Mouse (Mus musculus): ENCODE measurements around the gene AC129217.1. TPM values are rescaled to one million over a fixed set of nuclear protein-coding genes. Genes with fewer than 3 reads are reported as not detected.

The AC129217.1 gene
- 0.10 TPM in 1 of 2 replicates, not detected in the other for polyA plus RNA-seq (2012)

DNA sequence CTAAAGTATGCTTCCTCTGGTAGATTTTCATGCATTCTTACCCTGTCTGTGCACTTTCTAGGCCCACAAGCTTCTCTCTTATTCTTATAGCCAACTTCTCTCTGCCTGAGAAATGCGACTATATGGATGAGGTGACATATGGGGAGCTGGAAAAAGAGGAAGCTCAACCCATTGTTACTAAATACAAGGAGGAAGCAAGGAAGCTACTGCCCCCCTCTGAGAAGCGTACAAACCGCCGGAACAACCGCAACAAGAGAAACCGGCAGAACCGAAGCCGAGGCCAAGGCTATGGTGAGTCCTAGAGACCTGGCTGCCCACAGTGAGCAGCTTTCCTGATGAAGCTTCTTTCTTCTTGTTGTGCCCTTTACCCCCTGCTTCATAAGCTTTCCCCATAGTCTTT is at the start of gene AC129217.1:
TSS of gene AC129217.1 (plus strand) at position 114 of the 400 bp plus-strand sequence.
- Histone ChIP-seq H3K36me3 (ENCODE audit: control insufficient read depth) (peaks cover 100% of the 10 kb centered on the region), H3K4me1 (ENCODE audit: control insufficient read depth) (peaks cover 8% of the 10 kb centered on the region), H3K9me3 (ENCODE audit: control insufficient read depth, low read length) (no peaks in the 10 kb centered on the region), H3K4me3 (replicated peaks) (no peak within 1 kb of the TSS), H3K27me3 (ENCODE audit: control insufficient read depth) (no peaks in the 10 kb centered on the region)
- TF ChIP-seq GATA1 (IDR thresholded peaks at IDR 0.05; ENCODE audit: low read length) = no peak
- TF ChIP-seq TAL1 (IDR thresholded peaks at IDR 0.05; ENCODE audit: low read length) = no peak

DNA sequence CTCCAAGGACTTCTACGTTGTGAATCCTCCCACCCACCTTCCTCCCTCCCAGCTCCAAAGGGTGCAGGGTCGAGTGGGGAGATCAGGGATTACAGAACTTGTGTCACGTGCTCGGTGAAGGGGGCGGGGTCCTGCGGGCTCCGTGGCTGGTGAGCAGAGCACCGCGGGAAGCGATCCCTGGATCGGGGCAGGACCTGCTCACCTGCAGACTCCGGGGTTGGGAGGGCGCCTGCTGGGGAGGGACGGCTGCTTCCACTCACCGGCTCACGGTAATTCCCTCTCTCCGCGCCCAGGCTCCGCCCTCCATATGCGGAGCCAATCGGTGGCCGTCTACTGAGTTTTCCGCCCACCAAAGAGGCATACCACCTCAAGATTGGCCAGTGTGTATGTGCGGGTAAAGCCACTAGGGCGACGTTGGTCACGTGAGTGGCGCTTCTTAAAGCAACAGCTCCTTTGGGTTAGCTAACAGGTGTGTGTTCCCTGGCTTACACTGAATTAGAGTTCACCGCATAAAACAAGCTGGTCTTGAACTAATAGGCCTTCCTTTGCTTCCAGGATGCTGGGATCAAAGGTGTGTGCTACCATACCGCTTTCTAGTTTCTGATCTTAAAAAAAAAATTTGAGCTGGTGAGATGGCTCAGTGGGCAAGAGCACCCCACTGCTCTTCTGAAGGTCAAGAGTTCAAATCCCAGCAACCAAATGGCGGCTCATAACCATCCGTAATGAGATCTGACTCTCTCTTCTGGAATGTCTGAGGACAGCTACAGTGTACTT is 43.4 kb upstream of the AC129217.1 start, which contains the start of gene Taf6l:
TSS of gene Taf6l (minus strand) at position 410 of the 774 bp plus-strand sequence.
- Histone ChIP-seq H3K36me3 (ENCODE audit: control insufficient read depth) (peaks cover 39% of the 10 kb centered on the region), H3K27me3 (ENCODE audit: control insufficient read depth) (no peaks in the 10 kb centered on the region), H3K9me3 (ENCODE audit: control insufficient read depth, low read length) (no peaks in the 10 kb centered on the region), H3K4me1 (ENCODE audit: control insufficient read depth) (peaks cover 26% of the 10 kb centered on the region), H3K4me3 (replicated peaks) (peak within 1 kb of the TSS; percentile 91)
- TF ChIP-seq GATA1 (IDR thresholded peaks at IDR 0.05; ENCODE audit: low read length) (no peak), TAL1 (IDR thresholded peaks at IDR 0.05; ENCODE audit: low read length) (no peak)

DNA sequence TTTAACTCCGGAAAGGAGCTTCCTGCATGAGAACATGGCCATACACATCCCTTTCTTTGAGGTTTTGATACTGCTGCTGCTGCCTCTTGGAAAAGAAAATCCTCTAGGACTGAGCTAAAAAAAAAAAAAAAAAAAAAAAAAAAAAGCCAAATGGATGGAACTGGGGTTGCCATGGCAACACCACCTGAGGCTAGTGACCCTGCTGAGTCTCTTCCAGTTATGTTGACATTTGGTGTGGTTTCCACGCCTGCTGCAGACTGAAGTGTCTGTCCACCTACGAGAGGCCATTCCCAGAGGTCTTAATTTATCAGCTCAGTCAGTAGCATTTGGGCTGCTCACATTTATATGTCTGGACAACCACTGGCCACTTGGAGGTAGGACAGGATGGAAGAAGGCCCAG is 41.1 kb upstream of the AC129217.1 start:
- Histone ChIP-seq H3K4me1 (ENCODE audit: control insufficient read depth) (peaks cover 31% of the 10 kb centered on the region), H3K36me3 (ENCODE audit: control insufficient read depth) (peaks cover 34% of the 10 kb centered on the region), H3K27me3 (ENCODE audit: control insufficient read depth) (no peaks in the 10 kb centered on the region), H3K9me3 (ENCODE audit: control insufficient read depth, low read length) (peaks cover 6% of the 10 kb centered on the region), H3K4me3 (replicated peaks) (no peak overlapping the region)
- TF ChIP-seq GATA1 (IDR thresholded peaks at IDR 0.05; ENCODE audit: low read length) = no peak
- peak; percentile 21; the same call in 1 of the 3 replicates for TF ChIP-seq TAL1 (IDR thresholded peaks at IDR 0.05; ENCODE audit: low read length)

DNA sequence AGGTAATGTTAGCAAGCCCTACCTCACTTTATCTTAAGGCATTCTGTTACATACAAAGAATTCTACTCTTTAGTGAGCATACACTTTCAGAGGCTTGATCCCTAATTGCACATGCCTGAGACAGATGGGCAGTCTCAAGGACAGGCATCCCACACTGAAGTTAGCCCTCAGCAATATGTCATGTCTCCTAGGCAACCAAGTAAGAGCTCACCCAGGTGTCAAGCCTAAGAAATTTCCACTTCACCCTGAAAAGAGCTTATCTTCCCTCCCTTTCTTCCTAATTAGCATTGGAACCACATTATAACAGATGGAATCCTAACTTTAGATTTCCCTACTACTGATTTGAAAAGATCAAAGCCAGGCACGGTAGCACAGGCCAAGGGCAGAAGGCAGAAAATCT is 40.4 kb upstream of the AC129217.1 start:
- H3K27me3 ChIP-seq (ENCODE audit: control insufficient read depth) = no peaks in the 10 kb centered on the region
- peaks cover 6% of the 10 kb centered on the region for H3K9me3 ChIP-seq (ENCODE audit: control insufficient read depth, low read length)
- TF ChIP-seq TAL1 (IDR thresholded peaks at IDR 0.05; ENCODE audit: low read length) (no peak), GATA1 (IDR thresholded peaks at IDR 0.05; ENCODE audit: low read length) (no peak)
- peaks cover 34% of the 10 kb centered on the region for H3K36me3 ChIP-seq (ENCODE audit: control insufficient read depth)
- peaks cover 29% of the 10 kb centered on the region for H3K4me1 ChIP-seq (ENCODE audit: control insufficient read depth)
- H3K4me3 ChIP-seq (replicated peaks) = no peak overlapping the region

DNA sequence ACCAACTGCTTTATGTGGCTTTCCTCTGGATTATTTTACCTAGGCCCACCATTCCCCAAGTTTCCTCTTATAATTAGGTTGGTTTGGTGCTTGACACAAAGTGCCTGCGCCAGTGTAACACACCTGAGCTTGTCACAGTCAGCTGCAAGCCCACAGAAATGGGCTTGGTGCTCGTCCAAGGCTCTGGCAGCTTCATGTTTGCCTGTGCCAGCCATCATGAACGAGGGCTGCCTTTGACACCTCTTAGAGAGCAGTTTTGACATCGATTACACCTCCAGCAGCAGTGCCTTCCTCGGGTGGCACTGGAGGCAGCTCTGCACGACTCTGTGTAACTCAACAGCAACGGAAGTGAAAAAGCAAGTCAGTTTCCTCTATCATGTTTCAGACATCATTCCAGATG is 39.4 kb upstream of the AC129217.1 start:
- Histone ChIP-seq H3K9me3 (ENCODE audit: control insufficient read depth, low read length) (peaks cover 6% of the 10 kb centered on the region), H3K36me3 (ENCODE audit: control insufficient read depth) (peaks cover 42% of the 10 kb centered on the region), H3K4me3 (replicated peaks) (no peak overlapping the region), H3K27me3 (ENCODE audit: control insufficient read depth) (no peaks in the 10 kb centered on the region), H3K4me1 (ENCODE audit: control insufficient read depth) (peaks cover 24% of the 10 kb centered on the region)
- TF ChIP-seq GATA1 (IDR thresholded peaks at IDR 0.05; ENCODE audit: low read length) (no peak), TAL1 (IDR thresholded peaks at IDR 0.05; ENCODE audit: low read length) (no peak)

DNA sequence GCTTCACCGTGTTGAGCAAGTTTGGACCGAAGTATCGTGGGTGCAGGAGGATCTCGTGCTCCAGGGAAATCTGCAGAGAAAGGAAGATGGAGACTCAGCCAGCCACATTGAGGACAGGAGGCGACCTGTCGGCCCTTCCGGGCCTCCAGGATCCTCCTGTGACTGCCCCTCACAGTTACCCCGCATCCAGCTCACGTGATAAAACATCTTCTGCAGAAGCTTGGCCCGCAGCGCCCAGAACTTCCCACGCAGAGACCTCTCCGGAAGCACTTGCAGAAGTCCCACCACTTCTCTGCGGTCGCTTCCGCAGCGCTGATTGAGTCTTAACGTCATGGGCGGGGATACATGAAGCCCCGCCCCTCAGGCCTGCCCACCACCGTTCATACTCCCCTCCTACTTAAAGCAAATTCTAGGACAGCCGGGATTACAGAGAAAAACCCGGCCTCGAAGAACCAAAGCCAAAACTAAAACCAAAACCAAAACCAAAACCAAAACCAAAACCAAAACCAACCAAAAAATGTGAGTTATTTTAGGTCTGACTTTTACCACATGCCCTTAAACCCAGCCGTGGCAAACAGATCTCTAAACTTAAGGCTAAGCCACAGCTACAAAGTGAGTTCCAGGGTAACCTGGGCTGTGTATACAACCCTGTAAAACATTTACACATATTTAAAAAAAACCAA is 31.2 kb upstream of the AC129217.1 start, which contains the start of gene Polr2g:
TSS of gene Polr2g (minus strand) at position 314 of the 683 bp plus-strand sequence.
- no peak for TF ChIP-seq TAL1 (IDR thresholded peaks at IDR 0.05; ENCODE audit: low read length)
- no peak for TF ChIP-seq GATA1 (IDR thresholded peaks at IDR 0.05; ENCODE audit: low read length)
- H3K4me1 ChIP-seq (ENCODE audit: control insufficient read depth) = peaks cover 60% of the 10 kb centered on the region
- H3K36me3 ChIP-seq (ENCODE audit: control insufficient read depth) = peaks cover 31% of the 10 kb centered on the region
- peak within 1 kb of the TSS; percentile 92 for H3K4me3 ChIP-seq (replicated peaks)
- no peaks in the 10 kb centered on the region for H3K27me3 ChIP-seq (ENCODE audit: control insufficient read depth)
- peaks cover 2% of the 10 kb centered on the region for H3K9me3 ChIP-seq (ENCODE audit: control insufficient read depth, low read length)

DNA sequence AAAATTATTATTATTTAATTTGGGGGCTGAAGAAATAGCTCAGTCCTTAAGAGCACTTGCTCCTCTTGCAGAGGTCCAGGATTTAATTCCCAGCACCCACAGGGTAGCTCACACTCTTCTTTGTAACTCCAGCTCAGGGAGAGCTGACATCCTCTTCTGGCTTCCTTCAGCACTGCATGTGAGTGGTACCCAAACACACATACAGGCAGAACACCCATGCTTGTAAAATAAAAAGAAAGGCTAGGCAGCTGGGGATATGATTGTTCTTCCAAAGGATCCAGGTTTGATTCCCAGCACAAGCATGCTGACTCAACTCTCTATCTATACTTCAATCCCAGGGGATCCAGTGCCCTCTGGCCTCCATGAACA is 30.6 kb upstream of the AC129217.1 start:
- H3K9me3 ChIP-seq (ENCODE audit: control insufficient read depth, low read length) = no peaks in the 10 kb centered on the region
- peak overlapping the region; percentile 92 for H3K4me3 ChIP-seq (replicated peaks)
- H3K4me1 ChIP-seq (ENCODE audit: control insufficient read depth) = peaks cover 65% of the 10 kb centered on the region
- H3K27me3 ChIP-seq (ENCODE audit: control insufficient read depth) = no peaks in the 10 kb centered on the region
- H3K36me3 ChIP-seq (ENCODE audit: control insufficient read depth) = peaks cover 30% of the 10 kb centered on the region
- no peak for TF ChIP-seq GATA1 (IDR thresholded peaks at IDR 0.05; ENCODE audit: low read length)
- no peak for TF ChIP-seq TAL1 (IDR thresholded peaks at IDR 0.05; ENCODE audit: low read length)

DNA sequence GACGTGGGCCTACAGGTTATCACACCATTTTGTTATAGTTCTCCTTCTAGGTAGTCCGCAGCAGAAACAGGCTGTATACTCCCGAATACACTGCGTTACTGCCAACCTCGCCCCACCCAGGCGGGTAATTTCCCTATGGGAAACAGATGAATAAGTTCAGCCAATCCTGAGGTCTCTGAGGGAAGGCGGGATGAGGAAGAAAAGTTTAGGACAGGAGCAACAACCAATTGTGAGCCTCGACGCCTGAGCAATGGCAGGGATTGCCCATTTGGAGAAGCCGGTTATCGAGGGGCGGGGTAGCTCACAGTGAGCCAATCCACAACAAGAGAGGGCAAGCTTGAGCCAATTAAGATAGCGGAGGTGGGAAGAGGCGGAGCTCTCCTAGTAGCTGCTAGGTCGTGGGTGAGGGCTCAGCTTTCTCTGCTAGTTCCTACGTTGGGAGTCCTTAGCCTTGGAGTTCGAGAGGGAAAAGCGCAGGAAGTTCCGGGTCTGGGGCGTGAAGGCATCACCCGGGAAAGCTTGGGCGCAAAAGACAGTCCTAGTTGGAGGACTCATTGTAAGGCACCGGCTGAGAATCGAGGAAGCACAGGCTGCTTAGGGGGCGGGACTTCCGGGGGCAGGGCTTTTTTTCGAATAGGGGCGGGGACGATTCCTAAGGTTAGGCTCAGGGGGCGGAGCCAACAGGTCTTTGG is 27.3 kb upstream of the AC129217.1 start, which contains the start of gene Zbtb3:
TSS of gene Zbtb3 (plus strand) at position 426 of the 692 bp plus-strand sequence.
- Histone ChIP-seq H3K4me3 (replicated peaks) (peak within 1 kb of the TSS; percentile 84), H3K9me3 (ENCODE audit: control insufficient read depth, low read length) (no peaks in the 10 kb centered on the region), H3K36me3 (ENCODE audit: control insufficient read depth) (peaks cover 37% of the 10 kb centered on the region), H3K4me1 (ENCODE audit: control insufficient read depth) (peaks cover 68% of the 10 kb centered on the region), H3K27me3 (ENCODE audit: control insufficient read depth) (no peaks in the 10 kb centered on the region)
- TF ChIP-seq GATA1 (IDR thresholded peaks at IDR 0.05; ENCODE audit: low read length) (no peak), TAL1 (IDR thresholded peaks at IDR 0.05; ENCODE audit: low read length) (no peak)
